Mouse (Mus musculus): ENCODE results near the gene Dennd4b.

- no peak for TF ChIP-seq POLR2A (IDR thresholded peaks at IDR 0.05; ENCODE audit: borderline replicate concordance, low read depth, low read length)
- no peak for TF ChIP-seq CTCF (IDR thresholded peaks at IDR 0.05; ENCODE audit: low read depth, low read length)
Observed at GRCm38 (mm10) chr3:90276858-90277257, 11.9 kb downstream of the Dennd4b start.

All from bone marrow macrophage, adult 2 months (primary cell).